Mouse (Mus musculus) right cerebral cortex, postnatal 36 days (tissue): ENCODE data around the gene Rtn4rl1.

Experiments used
- DNase-seq, 2 experiments: peaks; one replicate each; pipeline ENCODE4 v3.0.0; 2022; ENCODE audit warnings: low spot score in 2 of 2, mixed read lengths in 1 of 2

The Rtn4rl1 gene

GRCm38 (mm10) chr11:75296406-75297005 is 102.9 kb downstream of the Rtn4rl1 start:
- DNase-seq: no peak

- DNase-seq: no peak
Measured at GRCm38 (mm10) chr11:75297631-75298030, 104.0 kb downstream of the Rtn4rl1 start.

- no peak for DNase-seq
Measured at GRCm38 (mm10) chr11:75298491-75298890, 104.9 kb downstream of the Rtn4rl1 start.

- DNase-seq: no peak
Measured at GRCm38 (mm10) chr11:75299786-75300185, 106.2 kb downstream of the Rtn4rl1 start.

- no peak for DNase-seq
Measured at GRCm38 (mm10) chr11:75300954-75301353, 107.4 kb downstream of the Rtn4rl1 start.

GRCm38 (mm10) chr11:75304797-75305196 is 111.2 kb downstream of the Rtn4rl1 start:
- no peak for DNase-seq

GRCm38 (mm10) chr11:75308650-75309049 is 115.1 kb downstream of the Rtn4rl1 start:
- no peak for DNase-seq

- no peak for DNase-seq
Measured at GRCm38 (mm10) chr11:75310813-75311212, 117.2 kb downstream of the Rtn4rl1 start.

GRCm38 (mm10) chr11:75311751-75312150 is 118.2 kb downstream of the Rtn4rl1 start:
- DNase-seq: no peak

GRCm38 (mm10) chr11:75313834-75314233 is 120.3 kb downstream of the Rtn4rl1 start:
- no peak for DNase-seq
